Mouse (Mus musculus) liver, adult 2 months (tissue): ENCODE results near the gene Ncmap. TPM values are rescaled to one million over a fixed set of nuclear protein-coding genes. Genes with fewer than 3 reads are reported as not detected.
A peak's percentile ranks its signal among the peaks of the same experiment; 100 is the strongest.

Source experiments
- DNase-seq: peaks from one replicate; pipeline ENCODE4 v3.0.0-alpha.2; 2011; ENCODE audit warnings: low read depth, low spot score; ENCODE audit errors: extremely low read depth
- H3K27ac ChIP-seq: fragments of 200-500 bp; replicated peaks from 2 replicates; pipeline ENCODE4 v1.5.1; 2012; ENCODE audit warnings: low read depth, mild to moderate bottlenecking, control low read depth, inconsistent platforms, low read length; ENCODE audit not compliant: insufficient read depth
- H3K27me3 ChIP-seq: fragments of 200-500 bp; 2 replicates; pipeline ENCODE4 v1.6.1; 2012; ENCODE audit warnings: mild to moderate bottlenecking, moderate library complexity, low read length, inconsistent platforms; ENCODE audit not compliant: control insufficient read depth, insufficient read depth
- H3K36me3 ChIP-seq: fragments of 200-500 bp; 2 replicates; pipeline ENCODE4 v1.6.1; 2012; ENCODE audit warnings: low read length, inconsistent platforms; ENCODE audit not compliant: control insufficient read depth, insufficient read depth
- H3K4me1 ChIP-seq: fragments of 200-500 bp; 2 replicates; pipeline ENCODE4 v1.6.1; 2011; ENCODE audit warnings: low read length; ENCODE audit not compliant: control insufficient read depth, insufficient read depth
- H3K4me3 ChIP-seq: fragments of 200-500 bp; 2 replicates; pipeline ENCODE4 v1.5.1; 2011; ENCODE audit warnings: low read depth, mild to moderate bottlenecking, control low read depth, low read length, moderate library complexity; ENCODE audit not compliant: insufficient read depth
- H3K79me2 ChIP-seq: fragments of 200-500 bp; 2 replicates; pipeline ENCODE4 v1.6.1; 2012; ENCODE audit warnings: inconsistent platforms, mild to moderate bottlenecking, low read length, moderate library complexity; ENCODE audit not compliant: control insufficient read depth, insufficient read depth
- H3K9ac ChIP-seq: fragments of 200-500 bp; 2 replicates; pipeline ENCODE4 v1.6.1; 2012; ENCODE audit warnings: low read depth, mild to moderate bottlenecking, control low read depth, inconsistent platforms, low read length
- CTCF ChIP-seq: fragments of 200-500 bp; IDR thresholded peaks from 2 replicates; pipeline ENCODE4 v1.5.1; 2011; ENCODE audit warnings: low read depth, low read length, control low read depth
- POLR2A ChIP-seq: fragments of 200-500 bp; IDR thresholded peaks from 2 replicates; pipeline ENCODE4 v1.6.1; 2011; ENCODE audit warnings: low read length, control low read depth; ENCODE audit not compliant: insufficient read depth; ENCODE audit errors: extremely low read depth
- WGBS: fragments of 180-500 bp; shearing (Covaris S2); methylation state at CpG from one replicate; pipeline ENCODE4 v1.1.7; 2018; 5-methylcytosine and 5-hydroxymethylcytosine counted together
- polyA plus RNA-seq: library from polyadenylated mRNA; depleted of rRNA; stranded (reverse); fragments of >200 nt; gene quantifications from 2 replicates; pipeline ENCODE4 v1.2.3, GENCODE M21; 2012; rRNA removed
- total RNA-seq: library from RNA; depleted of rRNA; stranded (reverse); fragments of >200 nt; gene quantifications from 2 replicates; pipeline ENCODE4 v1.2.3, GENCODE M21; 2014; rRNA removed

Gene Ncmap
- total and polyA plus RNA-seq, 2 experiments, result 3.6 to 3.7 TPM

DNA sequence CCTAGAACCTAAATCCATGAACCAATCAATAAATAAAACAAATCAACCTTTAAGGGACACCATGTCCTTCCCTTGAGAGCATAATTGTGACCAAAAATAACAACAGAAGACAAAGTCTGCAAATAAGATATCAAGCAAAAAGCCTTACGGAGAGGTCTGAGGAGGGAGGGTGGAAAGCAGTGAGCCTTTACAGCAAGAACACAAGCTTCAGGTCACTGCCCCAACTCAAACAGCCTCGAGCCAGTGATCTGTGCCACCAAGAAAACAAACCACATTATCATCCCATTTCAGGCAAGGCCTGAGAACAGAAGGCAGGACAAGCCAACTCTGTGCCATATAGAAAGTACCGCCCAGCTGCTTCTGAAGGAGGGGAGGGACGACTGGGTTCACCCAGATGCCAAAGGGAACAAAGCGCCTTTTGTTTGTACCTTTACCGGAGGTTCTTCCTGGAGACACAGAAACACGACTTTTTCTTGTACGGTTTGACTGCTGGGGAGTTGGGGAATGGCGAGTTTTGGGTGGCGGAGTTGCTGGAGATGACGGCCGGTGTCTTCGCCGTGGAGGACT, 60.6 kb downstream of the Ncmap start:
- no peak overlapping the region for H3K4me3 ChIP-seq
- H3K79me2 ChIP-seq, result peaks cover 14% of the 10 kb centered on the region; the same call in 1 of the 2 replicates
- H3K36me3 ChIP-seq, result peaks cover 69% of the 10 kb centered on the region
- TF ChIP-seq CTCF, result no peak
- TF ChIP-seq POLR2A, result no peak
- peaks cover 18% of the 10 kb centered on the region for H3K4me1 ChIP-seq
- no peaks in the 10 kb centered on the region for H3K27me3 ChIP-seq
- H3K9ac ChIP-seq, result no peak overlapping the region
- no peak overlapping the region for H3K27ac ChIP-seq
- WGBS, result 77% methylated on average over 14 of the region's 14 CpGs
- DNase-seq, result peak; percentile 38

DNA sequence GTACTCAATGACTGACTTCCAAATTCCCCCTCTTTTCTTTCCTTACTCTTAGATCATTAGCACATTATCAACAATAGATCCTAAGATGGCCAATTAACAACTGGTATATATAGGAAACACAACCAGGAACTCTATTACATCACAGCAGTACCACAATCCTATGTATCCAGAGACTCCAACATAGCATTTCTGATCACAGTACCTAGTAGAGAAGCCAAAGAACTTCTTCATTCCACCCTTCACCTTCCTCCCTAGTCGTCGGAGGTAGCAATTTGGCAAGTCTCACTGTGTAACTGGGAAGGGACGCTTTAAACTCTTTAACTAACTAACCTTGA, 62.0 kb downstream of the Ncmap start:
- peak overlapping the region; percentile 17; the same call in 1 of the 2 replicates for H3K27ac ChIP-seq
- no peak overlapping the region for H3K9ac ChIP-seq
- WGBS, result 20% methylated on average over 3 of the region's 3 CpGs
- H3K4me1 ChIP-seq, result peaks cover 16% of the 10 kb centered on the region
- H3K4me3 ChIP-seq, result no peak overlapping the region
- H3K36me3 ChIP-seq, result peaks cover 72% of the 10 kb centered on the region
- peaks cover 9% of the 10 kb centered on the region; the same call in 1 of the 2 replicates for H3K79me2 ChIP-seq
- no peak for DNase-seq
- no peak for TF ChIP-seq POLR2A
- TF ChIP-seq CTCF, result no peak
- H3K27me3 ChIP-seq, result no peaks in the 10 kb centered on the region

DNA sequence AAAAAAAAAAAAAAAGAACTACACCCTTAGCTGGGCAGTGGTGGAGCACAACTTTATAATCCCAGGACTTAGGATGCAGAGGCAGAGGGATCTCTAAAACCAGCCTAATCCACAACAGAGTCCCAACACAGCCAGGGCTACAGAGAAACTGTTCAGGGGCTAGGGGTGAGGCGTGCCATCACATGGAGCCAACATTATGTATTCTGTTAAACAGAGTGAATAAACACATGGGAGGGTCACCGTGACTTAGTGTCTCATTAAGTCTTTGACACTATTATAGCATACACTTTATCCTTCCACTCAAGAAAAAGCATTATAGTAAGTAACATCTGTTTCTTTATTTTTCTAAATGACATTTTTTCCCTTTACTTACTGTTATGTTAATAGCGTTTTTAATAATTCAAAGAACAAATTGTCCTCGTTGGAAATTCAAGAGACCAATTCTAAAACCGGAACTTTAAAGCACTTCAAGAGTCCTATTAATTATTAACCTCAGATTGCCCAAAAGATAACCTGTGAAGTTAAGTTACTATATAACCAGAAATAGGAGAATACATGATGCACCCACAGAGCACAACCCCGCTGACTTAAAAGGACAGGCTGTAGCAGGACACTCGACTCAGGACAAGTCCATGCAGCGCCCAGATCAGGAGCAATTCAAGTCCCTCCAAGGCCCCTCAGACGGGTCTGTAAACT, 62.6 kb downstream of the Ncmap start:
- WGBS, result 26% methylated on average over 9 of the region's 9 CpGs
- Histone ChIP-seq H3K27me3 (no peaks in the 10 kb centered on the region), H3K4me1 (peaks cover 16% of the 10 kb centered on the region), H3K36me3 (peaks cover 70% of the 10 kb centered on the region), H3K9ac (peak overlapping the region; percentile 28; the same call in 1 of the 2 replicates), H3K4me3 (no peak overlapping the region), H3K79me2 (peaks cover 9% of the 10 kb centered on the region; the same call in 1 of the 2 replicates), H3K27ac (peak overlapping the region; percentile 81)
- peak; percentile 94 for DNase-seq
- no peak for TF ChIP-seq CTCF
- TF ChIP-seq POLR2A, result no peak

DNA sequence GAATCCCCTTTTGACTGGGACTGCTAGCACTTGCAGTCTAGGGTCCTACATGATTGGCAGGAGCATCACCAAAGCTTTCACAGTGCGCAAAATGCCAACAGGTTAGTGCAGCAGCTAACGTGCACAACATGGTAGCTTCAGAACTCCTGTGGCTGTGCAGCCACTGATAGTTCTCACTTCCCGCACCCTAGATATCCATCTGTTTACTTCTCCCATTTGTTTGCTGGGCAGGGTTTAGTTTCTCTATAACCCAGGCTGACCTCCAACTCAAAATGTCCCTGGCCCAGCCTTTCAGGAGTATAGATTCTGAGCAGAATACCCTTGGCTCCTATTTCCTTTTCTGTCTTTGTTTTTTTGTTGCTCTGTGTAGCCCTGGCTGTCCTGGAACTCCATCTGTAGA, 71.6 kb downstream of the Ncmap start:
- no peak overlapping the region for H3K27ac ChIP-seq
- WGBS, result 53% methylated on average over 3 of the region's 3 CpGs

DNA sequence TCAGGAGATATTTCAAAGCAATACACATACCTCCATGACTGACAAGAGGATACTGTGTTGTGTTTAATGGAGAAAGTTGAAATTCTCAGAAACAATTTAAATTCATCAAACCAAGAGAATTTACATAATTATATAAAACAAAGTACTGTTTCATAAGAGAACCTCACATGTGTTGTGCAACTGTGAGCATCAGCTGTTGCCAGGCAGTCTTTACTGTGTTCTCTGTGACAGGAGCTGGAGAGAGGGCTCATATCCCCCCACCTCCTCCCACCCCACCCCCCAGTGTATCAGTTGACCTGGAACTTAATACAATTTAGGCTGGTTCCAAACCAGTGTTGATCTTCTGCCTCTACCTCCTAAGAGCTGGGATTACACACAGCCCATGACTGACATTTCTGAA, 72.0 kb downstream of the Ncmap start:
- H3K27ac ChIP-seq, result no peak overlapping the region
- H3K36me3 ChIP-seq, result peaks cover 81% of the 10 kb centered on the region
- H3K9ac ChIP-seq, result no peak overlapping the region
- 0 out of 2 replicates have a peak, but pooled peaks cover 3% of the 10 kb centered on the region for H3K79me2 ChIP-seq
- DNase-seq, result no peak
- no peaks in the 10 kb centered on the region for H3K27me3 ChIP-seq
- no peak overlapping the region for H3K4me3 ChIP-seq
- H3K4me1 ChIP-seq, result no peaks in the 10 kb centered on the region
- TF ChIP-seq POLR2A (no peak), CTCF (no peak)

More for the DNA sequence above, 71.6 kb downstream of the Ncmap start:
- no peak overlapping the region for H3K9ac ChIP-seq
- TF ChIP-seq CTCF (no peak), POLR2A (no peak)
- no peak overlapping the region for H3K4me3 ChIP-seq
- no peaks in the 10 kb centered on the region for H3K27me3 ChIP-seq
- H3K79me2 ChIP-seq, result 0 out of 2 replicates have a peak, but pooled peaks cover 3% of the 10 kb centered on the region
- H3K4me1 ChIP-seq, result no peaks in the 10 kb centered on the region
- peaks cover 82% of the 10 kb centered on the region for H3K36me3 ChIP-seq
- no peak for DNase-seq

DNA sequence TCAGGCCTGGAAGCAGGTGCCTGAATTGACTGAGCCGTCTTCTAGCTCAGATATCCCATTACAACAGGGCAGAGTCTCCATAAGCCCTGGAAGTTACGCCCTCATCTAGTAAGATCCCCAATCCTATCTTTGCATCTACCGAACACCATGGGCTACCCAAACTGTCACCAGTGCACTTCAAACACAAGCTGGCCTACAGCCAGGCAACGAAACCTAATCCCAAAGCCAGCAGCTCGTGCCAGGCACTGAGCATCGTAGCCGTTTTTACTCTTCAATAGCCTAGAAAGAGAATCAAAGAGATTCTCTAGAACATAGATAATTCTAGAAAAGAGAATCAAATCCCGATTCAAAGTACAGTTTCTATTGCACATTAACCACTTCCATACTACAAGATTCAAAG, 75.0 kb downstream of the Ncmap start:
- H3K4me1 ChIP-seq, result no peaks in the 10 kb centered on the region
- no peak for DNase-seq
- H3K9ac ChIP-seq, result no peak overlapping the region
- no peaks in the 10 kb centered on the region for H3K27me3 ChIP-seq
- TF ChIP-seq CTCF (no peak), POLR2A (no peak)
- H3K79me2 ChIP-seq, result no peaks in the 10 kb centered on the region
- no peak overlapping the region for H3K27ac ChIP-seq
- H3K4me3 ChIP-seq, result no peak overlapping the region
- H3K36me3 ChIP-seq, result peaks cover 72% of the 10 kb centered on the region
- WGBS, result 68% methylated on average over 8 of the region's 8 CpGs

Other genes with a start within 250 kb of the Ncmap start
- gene Clic4, start 125.4 kb downstream of the Ncmap start, total RNA-seq, result 23.0 and 27.7 TPM in 2 replicates
- 23.4 and 30.8 TPM in 2 replicates for gene Clic4, start 125.4 kb downstream of the Ncmap start, polyA plus RNA-seq
- gene Srrm1, start 44.9 kb downstream of the Ncmap start, total RNA-seq, result 15.0 and 18.8 TPM in 2 replicates
- 8.2 and 8.9 TPM in 2 replicates for gene Srrm1, start 44.9 kb downstream of the Ncmap start, polyA plus RNA-seq
- gene Rcan3, start 35.6 kb upstream of the Ncmap start, total RNA-seq, result 1.1 and 1.7 TPM in 2 replicates
- gene Rcan3, start 35.6 kb upstream of the Ncmap start, polyA plus RNA-seq, result 1.5 and 1.8 TPM in 2 replicates
- gene Stpg1, start 96.6 kb upstream of the Ncmap start, total RNA-seq, result not detected in 2 replicates
- gene Stpg1, start 96.6 kb upstream of the Ncmap start, polyA plus RNA-seq, result not detected in 2 replicates
- 5.4 and 6.6 TPM in 2 replicates for gene Nipal3, start 96.8 kb upstream of the Ncmap start, total RNA-seq
- 7.5 and 7.8 TPM in 2 replicates for gene Nipal3, start 96.8 kb upstream of the Ncmap start, polyA plus RNA-seq
- 0.07 and 0.09 TPM in 2 replicates for gene Grhl3, start 175.4 kb upstream of the Ncmap start, total RNA-seq
- 0.04 and 0.06 TPM in 2 replicates for gene Grhl3, start 175.4 kb upstream of the Ncmap start, polyA plus RNA-seq